Mouse (Mus musculus): Measurements from ENCODE around the gene Cnpy1. TPM values are rescaled to one million over a fixed set of nuclear protein-coding genes. Genes with fewer than 3 reads are reported as not detected.

Gene Cnpy1
- polyA plus RNA-seq (2016; fragmentation: Nextera tagmentation; extraction: Ambion mirVana), result 0.10 and 0.12 TPM in 2 replicates

GRCm38 (mm10) chr5:28245574-28245973 is at the start of gene Cnpy1:
TSS of gene Cnpy1 (minus strand) at chr5:28245806.
- Histone ChIP-seq H3K27ac (ENCODE audit: poor library complexity, severe bottlenecking) (no peak within 1 kb of the TSS), H3K4me2 (no peak within 1 kb of the TSS), H3K4me3 (no peak within 1 kb of the TSS), H3K4me1 (replicated peaks) (no peaks in the 10 kb centered on the region), H3K27me3 (replicated peaks) (peaks cover 14% of the 10 kb centered on the region; the same call in 1 of the 2 replicates), H3K9me3 (replicated peaks) (no peaks in the 10 kb centered on the region), H3K9ac (no peak within 1 kb of the TSS), H3K36me3 (no peaks in the 10 kb centered on the region)
- 65% methylated on average over 11 of the region's 11 CpGs for WGBS
- ATAC-seq (ENCODE audit: insufficient number of reproducible peaks, low FRiP score), result no peak

- Histone ChIP-seq H3K4me2 (no peak overlapping the region), H3K9ac (no peak overlapping the region), H3K4me3 (no peak overlapping the region), H3K9me3 (replicated peaks) (no peaks in the 10 kb centered on the region), H3K4me1 (replicated peaks) (no peaks in the 10 kb centered on the region), H3K36me3 (no peaks in the 10 kb centered on the region), H3K27ac (ENCODE audit: poor library complexity, severe bottlenecking) (no peak overlapping the region), H3K27me3 (replicated peaks) (peaks cover 9% of the 10 kb centered on the region; the same call in 1 of the 2 replicates)
- 7% methylated on average over 6 of the region's 6 CpGs for WGBS
- no peak for ATAC-seq (ENCODE audit: insufficient number of reproducible peaks, low FRiP score)
Observed at GRCm38 (mm10) chr5:28293990-28294389, 48.4 kb upstream of the Cnpy1 start.

GRCm38 (mm10) chr5:28292281-28292680 is 46.7 kb upstream of the Cnpy1 start:
- Histone ChIP-seq H3K4me2 (no peak overlapping the region), H3K9me3 (replicated peaks) (no peaks in the 10 kb centered on the region), H3K4me1 (replicated peaks) (no peaks in the 10 kb centered on the region), H3K9ac (no peak overlapping the region), H3K27me3 (replicated peaks) (peaks cover 9% of the 10 kb centered on the region; the same call in 1 of the 2 replicates), H3K4me3 (no peak overlapping the region), H3K36me3 (no peaks in the 10 kb centered on the region), H3K27ac (ENCODE audit: poor library complexity, severe bottlenecking) (no peak overlapping the region)
- 46% methylated on average over 3 of the region's 3 CpGs for WGBS
- no peak for ATAC-seq (ENCODE audit: insufficient number of reproducible peaks, low FRiP score)

- no peak overlapping the region for H3K4me2 ChIP-seq
- no peaks in the 10 kb centered on the region for H3K4me1 ChIP-seq (replicated peaks)
- H3K4me3 ChIP-seq, result no peak overlapping the region
- ATAC-seq (ENCODE audit: insufficient number of reproducible peaks, low FRiP score), result no peak
- H3K9ac ChIP-seq, result no peak overlapping the region
- 71% methylated on average over 5 of the region's 5 CpGs for WGBS
- H3K36me3 ChIP-seq, result no peaks in the 10 kb centered on the region
- no peak overlapping the region for H3K27ac ChIP-seq (ENCODE audit: poor library complexity, severe bottlenecking)
- no peaks in the 10 kb centered on the region for H3K9me3 ChIP-seq (replicated peaks)
- H3K27me3 ChIP-seq (replicated peaks), result peaks cover 9% of the 10 kb centered on the region; the same call in 1 of the 2 replicates
Observed at GRCm38 (mm10) chr5:28291118-28291850, 45.7 kb upstream of the Cnpy1 start.

GRCm38 (mm10) chr5:28290630-28291029 is 45.0 kb upstream of the Cnpy1 start:
- no peak overlapping the region for H3K27ac ChIP-seq (ENCODE audit: poor library complexity, severe bottlenecking)
- WGBS, result 65% methylated on average over 1 of the region's 1 CpGs
- peaks cover 9% of the 10 kb centered on the region; the same call in 1 of the 2 replicates for H3K27me3 ChIP-seq (replicated peaks)
- H3K4me3 ChIP-seq, result no peak overlapping the region
- no peak overlapping the region for H3K9ac ChIP-seq
- no peak for ATAC-seq (ENCODE audit: insufficient number of reproducible peaks, low FRiP score)
- no peaks in the 10 kb centered on the region for H3K9me3 ChIP-seq (replicated peaks)
- no peak overlapping the region for H3K4me2 ChIP-seq
- no peaks in the 10 kb centered on the region for H3K4me1 ChIP-seq (replicated peaks)
- no peaks in the 10 kb centered on the region for H3K36me3 ChIP-seq

- Histone ChIP-seq H3K9me3 (replicated peaks) (no peaks in the 10 kb centered on the region), H3K9ac (no peak overlapping the region), H3K4me2 (no peak overlapping the region), H3K4me3 (no peak overlapping the region), H3K27ac (ENCODE audit: poor library complexity, severe bottlenecking) (no peak overlapping the region), H3K4me1 (replicated peaks) (no peaks in the 10 kb centered on the region), H3K36me3 (no peaks in the 10 kb centered on the region), H3K27me3 (replicated peaks) (peaks cover 9% of the 10 kb centered on the region; the same call in 1 of the 2 replicates)
- WGBS, result 42% methylated on average over 3 of the region's 3 CpGs
- no peak for ATAC-seq (ENCODE audit: insufficient number of reproducible peaks, low FRiP score)
Observed at GRCm38 (mm10) chr5:28289111-28289510, 43.5 kb upstream of the Cnpy1 start.

GRCm38 (mm10) chr5:28277279-28277678 is 31.7 kb upstream of the Cnpy1 start:
- H3K4me1 ChIP-seq (replicated peaks), result no peaks in the 10 kb centered on the region
- no peak overlapping the region for H3K9ac ChIP-seq
- no peak for ATAC-seq (ENCODE audit: insufficient number of reproducible peaks, low FRiP score)
- H3K27me3 ChIP-seq (replicated peaks), result peaks cover 13% of the 10 kb centered on the region; the same call in 1 of the 2 replicates
- H3K4me3 ChIP-seq, result no peak overlapping the region
- no peaks in the 10 kb centered on the region for H3K9me3 ChIP-seq (replicated peaks)
- H3K36me3 ChIP-seq, result no peaks in the 10 kb centered on the region
- no peak overlapping the region for H3K27ac ChIP-seq (ENCODE audit: poor library complexity, severe bottlenecking)
- H3K4me2 ChIP-seq, result no peak overlapping the region
- 74% methylated on average over 2 of the region's 2 CpGs for WGBS

- Histone ChIP-seq H3K4me2 (no peak overlapping the region), H3K27me3 (replicated peaks) (peaks cover 12% of the 10 kb centered on the region; the same call in 1 of the 2 replicates), H3K9me3 (replicated peaks) (no peaks in the 10 kb centered on the region), H3K4me3 (no peak overlapping the region), H3K36me3 (no peaks in the 10 kb centered on the region), H3K4me1 (replicated peaks) (0 out of 2 replicates have a peak, but pooled peaks cover 6% of the 10 kb centered on the region), H3K27ac (ENCODE audit: poor library complexity, severe bottlenecking) (no peak overlapping the region), H3K9ac (no peak overlapping the region)
- 53% methylated on average over 2 of the region's 2 CpGs for WGBS
- ATAC-seq (ENCODE audit: insufficient number of reproducible peaks, low FRiP score), result no peak
Observed at GRCm38 (mm10) chr5:28272836-28273235, 27.2 kb upstream of the Cnpy1 start.

GRCm38 (mm10) chr5:28269469-28269991 is 23.9 kb upstream of the Cnpy1 start:
- Histone ChIP-seq H3K4me2 (no peak overlapping the region), H3K27me3 (replicated peaks) (peaks cover 3% of the 10 kb centered on the region; the same call in 1 of the 2 replicates), H3K9me3 (replicated peaks) (no peaks in the 10 kb centered on the region), H3K9ac (no peak overlapping the region), H3K27ac (ENCODE audit: poor library complexity, severe bottlenecking) (no peak overlapping the region), H3K4me1 (replicated peaks) (0 out of 2 replicates have a peak, but pooled peaks cover 6% of the 10 kb centered on the region), H3K36me3 (no peaks in the 10 kb centered on the region), H3K4me3 (no peak overlapping the region)
- no peak for ATAC-seq (ENCODE audit: insufficient number of reproducible peaks, low FRiP score)
- WGBS, result 45% methylated on average over 6 of the region's 6 CpGs

GRCm38 (mm10) chr5:28267576-28267975 is 22.0 kb upstream of the Cnpy1 start:
- WGBS, result 44% methylated on average over 2 of the region's 2 CpGs
- H3K9me3 ChIP-seq (replicated peaks), result no peaks in the 10 kb centered on the region
- H3K27me3 ChIP-seq (replicated peaks), result no peaks in the 10 kb centered on the region
- ATAC-seq (ENCODE audit: insufficient number of reproducible peaks, low FRiP score), result no peak
- H3K27ac ChIP-seq (ENCODE audit: poor library complexity, severe bottlenecking), result no peak overlapping the region
- 0 out of 2 replicates have a peak, but pooled peaks cover 6% of the 10 kb centered on the region for H3K4me1 ChIP-seq (replicated peaks)
- no peak overlapping the region for H3K4me3 ChIP-seq
- no peak overlapping the region for H3K9ac ChIP-seq
- H3K4me2 ChIP-seq, result no peak overlapping the region
- no peaks in the 10 kb centered on the region for H3K36me3 ChIP-seq

GRCm38 (mm10) chr5:28265653-28266052 is 20.0 kb upstream of the Cnpy1 start:
- no peak overlapping the region for H3K4me2 ChIP-seq
- H3K27me3 ChIP-seq (replicated peaks), result peaks cover 8% of the 10 kb centered on the region; the same call in 1 of the 2 replicates
- H3K9ac ChIP-seq, result no peak overlapping the region
- no peak for ATAC-seq (ENCODE audit: insufficient number of reproducible peaks, low FRiP score)
- no peaks in the 10 kb centered on the region for H3K9me3 ChIP-seq (replicated peaks)
- no peak overlapping the region for H3K4me3 ChIP-seq
- no peak overlapping the region for H3K27ac ChIP-seq (ENCODE audit: poor library complexity, severe bottlenecking)
- H3K4me1 ChIP-seq (replicated peaks), result 0 out of 2 replicates have a peak, but pooled peaks cover 6% of the 10 kb centered on the region
- no peaks in the 10 kb centered on the region for H3K36me3 ChIP-seq

Measured in heart, embryonic 12.5 days (tissue).